Mouse (Mus musculus) hindlimb bud, embryonic 11.5 days (tissue): ENCODE results near the gene Baz1a.

Experiments
- DNase-seq: peaks from one replicate; pipeline ENCODE4 v3.0.0-alpha.2; 2012; ENCODE audit warnings: low read depth, low spot score; ENCODE audit errors: extremely low spot score

Gene Baz1a

GRCm38 (mm10) chr12:54862606-54863535 lies 151.3 kb downstream of the Baz1a start, which contains the start of gene Cfl2:
Gene Cfl2, minus strand, starts transcription at chr12:54862877.
- DNase-seq = no peak

- no peak for DNase-seq
Measured at GRCm38 (mm10) chr12:54861991-54862605, 152.1 kb downstream of the Baz1a start.

GRCm38 (mm10) chr12:54859531-54859930 lies 154.6 kb downstream of the Baz1a start:
- no peak for DNase-seq

- no peak for DNase-seq
Measured at GRCm38 (mm10) chr12:54850551-54850950, 163.6 kb downstream of the Baz1a start.

GRCm38 (mm10) chr12:54844415-54844814 lies 169.7 kb downstream of the Baz1a start:
- no peak for DNase-seq
